Mouse (Mus musculus) hindbrain, embryonic 16.5 days (tissue): ENCODE data around the gene 1700025F22Rik. TPM values are rescaled to one million over a fixed set of nuclear protein-coding genes. Genes with fewer than 3 reads are reported as not detected.
"Not testable (repeated sequence)": the region's sequence is repeated elsewhere in the genome, so short reads cannot be mapped to it uniquely, and the experiment has no call there.

Source experiments
- ATAC-seq: fragments of 200-750 bp; cut with Nextera tagmentation; 2 replicates; pipeline ENCODE4 v1.8.0; 2017; ENCODE audit warnings: moderate TSS enrichment, moderate library complexity
- H3K27ac ChIP-seq: fragments of 300-500 bp; sonication (generic); 2 replicates; pipeline ENCODE4 v1.5.1; 2014; ENCODE audit warnings: low read depth, mild to moderate bottlenecking, control low read depth, low read length, moderate library complexity
- H3K27me3 ChIP-seq: fragments of 300-500 bp; sonication (generic); replicated peaks from 2 replicates; pipeline ENCODE4 v1.6.1; 2014; ENCODE audit warnings: low read length; ENCODE audit not compliant: control insufficient read depth, insufficient read depth
- H3K36me3 ChIP-seq: fragments of 300-500 bp; sonication (generic); 2 replicates; pipeline ENCODE4 v1.6.1; 2014; ENCODE audit warnings: mild to moderate bottlenecking, low read length, moderate library complexity, mixed read lengths; ENCODE audit not compliant: control insufficient read depth, insufficient read depth
- H3K4me1 ChIP-seq: fragments of 300-500 bp; sonication (generic); 2 replicates; pipeline ENCODE4 v1.6.1; 2014; ENCODE audit warnings: low read depth, low read length; ENCODE audit not compliant: control insufficient read depth, insufficient read depth
- H3K4me2 ChIP-seq: fragments of 300-500 bp; sonication (generic); 2 replicates; pipeline ENCODE4 v1.6.1; 2014; ENCODE audit warnings: mild to moderate bottlenecking, low read length, control low read depth, moderate library complexity
- H3K4me3 ChIP-seq: fragments of 300-500 bp; sonication (generic); 2 replicates; pipeline ENCODE4 v1.5.1; 2014; ENCODE audit warnings: mild to moderate bottlenecking, low read length, control low read depth, moderate library complexity
- H3K9ac ChIP-seq: fragments of 300-500 bp; sonication (generic); 2 replicates; pipeline ENCODE4 v1.6.1; 2014; ENCODE audit warnings: low read depth, mild to moderate bottlenecking, control low read depth, low read length, moderate library complexity
- H3K9me3 ChIP-seq: fragments of 300-500 bp; sonication (generic); 2 replicates; pipeline ENCODE4 v1.6.1; 2014; ENCODE audit warnings: mild to moderate bottlenecking, low read length, moderate library complexity; ENCODE audit not compliant: control insufficient read depth
- WGBS: fragments of 180-500 bp; shearing (Covaris S2); extraction: QIAGEN DNeasy Blood & Tissue Kit; methylation state at CpG from one replicate; pipeline ENCODE4 v1.1.7; 2014; 5-methylcytosine and 5-hydroxymethylcytosine counted together
- polyA plus RNA-seq: library from polyadenylated mRNA; unstranded; fragments of >200 nt; fragmentation: Nextera tagmentation; extraction: Ambion mirVana; gene quantifications from 2 replicates; pipeline ENCODE4 v1.2.1, GENCODE M21; 2015

The 1700025F22Rik gene
- polyA plus RNA-seq, 1 experiment from 2014 or later = not detected

- H3K27me3 ChIP-seq, H3K9me3 ChIP-seq, H3K27ac ChIP-seq, H3K36me3 ChIP-seq, H3K4me1 ChIP-seq: not testable (repeated sequence)
- H3K4me2 ChIP-seq = peak overlapping the region; percentile 52
- peak overlapping the region; percentile 54 for H3K9ac ChIP-seq
- ATAC-seq = peak; percentile 99
- peak overlapping the region; percentile 42 for H3K4me3 ChIP-seq
- WGBS = under 1% methylated on average over 14 of the region's 38 CpGs
These were observed 44.1 kb downstream of the 1700025F22Rik start for GRCm38 (mm10) chr19:11121016-11121420.

DNA sequence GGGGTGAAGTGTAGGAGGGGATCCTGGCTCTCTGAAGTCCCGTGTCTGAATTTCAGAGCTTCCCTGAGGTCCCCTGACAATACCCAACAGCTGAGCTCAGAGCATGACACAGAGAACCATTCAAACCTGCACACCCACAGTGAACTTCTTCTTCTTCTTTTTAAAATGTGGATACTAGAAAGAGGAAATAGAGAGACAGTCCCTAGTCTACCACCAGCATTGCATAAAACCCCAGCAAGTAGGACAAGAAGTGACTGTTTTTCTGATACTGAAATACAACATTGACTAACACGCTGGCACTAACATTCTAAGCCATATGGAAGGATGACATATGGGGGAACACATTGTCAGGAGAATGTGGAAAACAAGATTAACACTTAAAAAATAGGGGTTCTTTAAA, 45.8 kb downstream of the 1700025F22Rik start:
- WGBS = 85% methylated on average over 2 of the region's 2 CpGs
- H3K4me2 ChIP-seq = no peak overlapping the region
- ATAC-seq = no peak

GRCm38 (mm10) chr19:11107746-11108145, 57.4 kb downstream of the 1700025F22Rik start:
- H3K4me2 ChIP-seq = no peak overlapping the region
- H3K27me3 ChIP-seq = no peaks in the 10 kb centered on the region
- no peak overlapping the region for H3K9ac ChIP-seq
- 88% methylated on average over 3 of the region's 3 CpGs for WGBS
- H3K9me3 ChIP-seq = no peaks in the 10 kb centered on the region
- no peak overlapping the region for H3K4me3 ChIP-seq
- H3K36me3 ChIP-seq = no peaks in the 10 kb centered on the region
- ATAC-seq = no peak
- no peaks in the 10 kb centered on the region for H3K4me1 ChIP-seq
- no peak overlapping the region for H3K27ac ChIP-seq

More for the DNA sequence above, 45.8 kb downstream of the 1700025F22Rik start:
- Histone ChIP-seq H3K9ac (no peak overlapping the region), H3K4me3 (no peak overlapping the region), H3K27me3 (no peaks in the 10 kb centered on the region), H3K4me1 (no peaks in the 10 kb centered on the region), H3K27ac (no peak overlapping the region), H3K9me3 (peaks cover 3% of the 10 kb centered on the region; the same call in 1 of the 2 replicates), H3K36me3 (no peaks in the 10 kb centered on the region)

- H3K4me3 ChIP-seq = no peak overlapping the region
- ATAC-seq = no peak
- H3K9me3 ChIP-seq = no peaks in the 10 kb centered on the region
- H3K4me2 ChIP-seq = no peak overlapping the region
- H3K4me1 ChIP-seq = no peaks in the 10 kb centered on the region
- H3K9ac ChIP-seq = no peak overlapping the region
- no peak overlapping the region for H3K27ac ChIP-seq
- no peaks in the 10 kb centered on the region for H3K36me3 ChIP-seq
- no peaks in the 10 kb centered on the region for H3K27me3 ChIP-seq
- 77% methylated on average over 1 of the region's 1 CpGs for WGBS
These were observed 63.2 kb downstream of the 1700025F22Rik start for GRCm38 (mm10) chr19:11101880-11102279.

DNA sequence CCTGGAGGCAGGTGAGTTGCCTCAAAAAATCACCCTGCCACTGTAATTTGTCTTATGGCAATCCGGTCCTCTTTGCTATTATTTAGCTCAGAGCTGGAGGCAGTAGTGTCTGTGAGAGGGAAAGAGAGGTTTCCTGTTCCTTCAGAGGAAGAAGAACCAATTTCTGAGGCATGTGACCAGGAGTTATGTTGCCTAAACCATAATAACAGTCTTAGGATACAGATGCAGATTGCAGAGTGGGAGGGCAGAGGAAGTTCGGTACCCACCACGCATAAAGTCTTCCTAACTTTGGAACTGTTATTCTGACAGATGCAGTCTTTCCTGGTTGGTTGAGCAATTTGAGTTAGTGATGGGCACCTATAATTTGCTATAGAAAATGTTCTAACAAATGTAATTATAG, 66.7 kb downstream of the 1700025F22Rik start:
- WGBS = 83% methylated on average over 3 of the region's 3 CpGs
- H3K4me2 ChIP-seq = no peak overlapping the region
- H3K4me3 ChIP-seq = no peak overlapping the region
- no peak for ATAC-seq
- no peaks in the 10 kb centered on the region for H3K36me3 ChIP-seq
- no peak overlapping the region for H3K27ac ChIP-seq
- no peak overlapping the region for H3K9ac ChIP-seq
- no peaks in the 10 kb centered on the region for H3K4me1 ChIP-seq
- peaks cover 3% of the 10 kb centered on the region for H3K27me3 ChIP-seq
- no peaks in the 10 kb centered on the region for H3K9me3 ChIP-seq

DNA sequence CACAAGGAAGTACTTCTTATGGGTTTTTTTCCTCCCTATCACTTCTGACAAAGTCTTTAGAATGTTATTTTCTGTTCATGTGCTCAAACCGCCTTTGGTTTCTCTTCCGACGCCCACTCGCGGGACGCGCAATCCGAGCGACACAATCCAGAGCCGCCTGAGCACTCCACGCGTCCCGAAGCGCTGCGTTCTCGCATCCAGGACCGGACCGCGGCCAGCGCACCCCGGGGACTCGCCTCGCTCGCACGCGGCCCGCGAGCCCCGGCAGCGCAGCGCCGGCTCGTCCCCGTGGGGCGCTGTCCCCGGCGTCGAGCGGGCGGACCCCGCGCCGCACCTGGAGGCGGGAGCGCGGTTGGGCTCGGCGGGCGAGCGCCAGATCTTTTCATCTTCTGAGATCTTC, 73.0 kb downstream of the 1700025F22Rik start:
- not testable (repeated sequence) for H3K4me1 ChIP-seq, H3K27ac ChIP-seq, H3K27me3 ChIP-seq, H3K9me3 ChIP-seq, ATAC-seq, H3K36me3 ChIP-seq
- Histone ChIP-seq H3K4me2 (peak overlapping the region; percentile 82), H3K9ac (peak overlapping the region; percentile 56), H3K4me3 (peak overlapping the region; percentile 46)
- WGBS = 3% methylated on average over 50 of the region's 50 CpGs

Other genes starting within 250 kb of the 1700025F22Rik start
- gene Zp1, start 244.7 kb downstream of the 1700025F22Rik start, polyA plus RNA-seq = 0.79 and 0.94 TPM in 2 replicates
- 0.19 and 0.20 TPM in 2 replicates for gene Ptgdr2, start 228.2 kb downstream of the 1700025F22Rik start, polyA plus RNA-seq
- 12.9 and 14.8 TPM in 2 replicates for gene Ccdc86, start 216.1 kb downstream of the 1700025F22Rik start, polyA plus RNA-seq
- not detected in 2 replicates for gene Ms4a10, start 190.7 kb downstream of the 1700025F22Rik start, polyA plus RNA-seq
- not detected in 2 replicates for gene Ms4a15, start 172.1 kb downstream of the 1700025F22Rik start, polyA plus RNA-seq
- gene Ms4a18, start 147.3 kb downstream of the 1700025F22Rik start, polyA plus RNA-seq = not detected in 2 replicates
- gene Ms4a8a, start 84.2 kb downstream of the 1700025F22Rik start, polyA plus RNA-seq = not detected in 2 replicates
- not detected in 2 replicates for gene 1700017D01Rik, start 34.4 kb downstream of the 1700025F22Rik start, polyA plus RNA-seq
- gene Ms4a13, start 31.4 kb upstream of the 1700025F22Rik start, polyA plus RNA-seq = not detected in 2 replicates
- not detected in 2 replicates for gene Ms4a12, start 67.1 kb upstream of the 1700025F22Rik start, polyA plus RNA-seq
- not detected in 2 replicates for gene Ms4a1, start 100.9 kb upstream of the 1700025F22Rik start, polyA plus RNA-seq
- not detected in 2 replicates for gene Ms4a5, start 118.6 kb upstream of the 1700025F22Rik start, polyA plus RNA-seq
- not detected in 2 replicates for gene Ms4a14, start 149.1 kb upstream of the 1700025F22Rik start, polyA plus RNA-seq
- gene Ms4a7, start 170.8 kb upstream of the 1700025F22Rik start, polyA plus RNA-seq = 2.2 and 4.3 TPM in 2 replicates
- 2.1 and 2.5 TPM in 2 replicates for gene Ms4a4a, start 210.2 kb upstream of the 1700025F22Rik start, polyA plus RNA-seq
- gene Ms4a4c, start 239.4 kb upstream of the 1700025F22Rik start, polyA plus RNA-seq = 0.53 TPM in 1 of 2 replicates, not detected in the other